Mouse (Mus musculus) ES-Bruce4 (cell line): ENCODE data around the gene Palm3.

ENCODE experiments used
- CTCF ChIP-seq: IDR thresholded peaks from one replicate; pipeline ENCODE4 v1.8.1; 2011; ENCODE audit warnings: low read depth, low read length
- EP300 ChIP-seq: IDR thresholded peaks from 2 replicates; pipeline ENCODE4 v1.6.1; 2011; ENCODE audit warnings: low read depth, low read length; ENCODE audit not compliant: insufficient read depth
- POLR2A ChIP-seq: IDR thresholded peaks from one replicate; pipeline ENCODE4 v1.8.1; 2011; ENCODE audit warnings: low read length; ENCODE audit not compliant: insufficient read depth

GRCm38 (mm10) chr8:83980845-83981244, 40.4 kb upstream of the Palm3 start:
- no peak for TF ChIP-seq POLR2A
- TF ChIP-seq CTCF = no peak
- TF ChIP-seq EP300 = no peak
